ENCODE assay signal across 9 mouse cellular contexts in genomic region chr4:135931832-135932231, GRCm38 (mm10). TPM values are rescaled to one million over a fixed set of nuclear protein-coding genes. Genes with fewer than 3 reads are reported as not detected.
DNase-seq lines count a peak whose midpoint lies in the region; TF ChIP-seq lines count a peak whose summit lies in the region.
"Had no signal": no experiment of that assay in that cellular context is flagged by ENCODE, and none has a peak within 500 bp of the region (broad histone marks: within the 10 kb centered on the region; RNA-seq: fewer than 3 reads in every experiment).

No protein-coding gene starts in this region.

- no peak for DNase-seq in gastrocnemius, adult 2 months
- DNase-seq in gastrocnemius, postnatal 10 days = no peak
- DNase-seq in A20 (ENCODE audit: low read depth, low spot score) = peak; percentile 61
- DNase-seq in brain, adult 2 months (ENCODE audit: low read depth, low spot score) = peak; percentile 71
- peak; percentile 44 for DNase-seq in lung, postnatal 10 days
- DNase-seq in ovary, postnatal 14 days (ENCODE audit: low spot score) = no peak
- DNase-seq in ovary, adult 18-20 months (ENCODE audit: low spot score) = no peak
- no peak for DNase-seq in layer of hippocampus, postnatal 36 days

- H3K4me3 ChIP-seq in gastrocnemius, adult 2 months = no peak overlapping the region
- H3K4me3 ChIP-seq: neural tube, embryonic 12.5 days had no signal

- intact Hi-C loops in gastrocnemius, adult 2 months (cut with DNase I) = loop anchor here (5.0 kb wide), 1 partner anchor 40 kb away; no protein-coding TSS in a partner anchor

- no peak overlapping the region for H3K27ac ChIP-seq in gastrocnemius, adult 2 months
- H3K27ac ChIP-seq: neural tube, embryonic 12.5 days had no signal

- TF ChIP-seq CTCF in gastrocnemius, adult 2 months (IDR thresholded peaks at IDR 0.05) = peak; percentile 74

RNA-seq across cellular contexts. Expression of gene Fuca1, which starts 11.3 kb away (rescaled TPM):
- 10 to 100 TPM; 17.0 to 23.0 TPM for total RNA-seq in gastrocnemius, adult 2 months (2021)
- 10 to 100 TPM; 36.1 to 41.4 TPM for total RNA-seq in gastrocnemius, postnatal 10 days (2021)
- total RNA-seq in layer of hippocampus, postnatal 36 days (2021) = 10 to 100 TPM; 33.4 to 43.1 TPM

RNA-seq across cellular contexts. Expression of gene Hmgcl, which starts 14.4 kb away (rescaled TPM):
- total RNA-seq in gastrocnemius, adult 2 months (2021) = 10 to 100 TPM; 31.7 to 43.4 TPM
- total RNA-seq in gastrocnemius, postnatal 10 days (2021) = 10 to 100 TPM; 43.7 to 49.2 TPM
- 10 to 100 TPM; 35.5 to 36.4 TPM for total RNA-seq in layer of hippocampus, postnatal 36 days (2021)

RNA-seq across cellular contexts. Expression of gene Gale, which starts 31.7 kb away (rescaled TPM):
- total RNA-seq in gastrocnemius, adult 2 months (2021) = under 1 TPM in 1 of 2 experiments, not detected in 1; 0.47 TPM
- total RNA-seq in gastrocnemius, postnatal 10 days (2021) = 1 to 10 TPM; 2.8 to 4.0 TPM
- 10 to 100 TPM; 17.7 to 20.7 TPM for total RNA-seq in layer of hippocampus, postnatal 36 days (2021)

RNA-seq across cellular contexts. Expression of gene Cnr2, which starts 36.6 kb away (rescaled TPM):
- under 1 TPM; 0.10 to 0.11 TPM for total RNA-seq in gastrocnemius, adult 2 months (2021)
- total RNA-seq in gastrocnemius, postnatal 10 days (2021) = under 1 TPM; 0.75 to 0.95 TPM
- under 1 TPM in 1 of 2 experiments, not detected in 1; 0.15 TPM for total RNA-seq in layer of hippocampus, postnatal 36 days (2021)

RNA-seq across cellular contexts. Expression of gene Lypla2, which starts 40.6 kb away (rescaled TPM):
- 10 to 100 TPM; 25.6 to 30.4 TPM for total RNA-seq in gastrocnemius, adult 2 months (2021)
- total RNA-seq in gastrocnemius, postnatal 10 days (2021) = 10 to 100 TPM; 31.4 to 35.0 TPM
- total RNA-seq in layer of hippocampus, postnatal 36 days (2021) = 100 to 1,000 TPM in 1 of 2 experiments, 10 to 100 TPM in 1; 93.4 to 106 TPM

Comparison
In these comparisons a context has a peak if more than half of its experiments do, and no peak if none do; other contexts are left out.
1. DNase-seq: peak in A20 (single experiment), brain, adult 2 months (single experiment) and lung, postnatal 10 days (single experiment); none in gastrocnemius, adult 2 months (single experiment), gastrocnemius, postnatal 10 days (single experiment), ovary, postnatal 14 days (single experiment), ovary, adult 18-20 months (single experiment) and layer of hippocampus, postnatal 36 days (0 of 2).